Mouse (Mus musculus) large intestine, adult 2 months (tissue): Measurements from ENCODE around the gene Scn3b. TPM values are rescaled to one million over a fixed set of nuclear protein-coding genes. Genes with fewer than 3 reads are reported as not detected.
A peak's percentile ranks its signal among the peaks of the same experiment; 100 is the strongest.

Experiments
- DNase-seq: peaks from one replicate; pipeline ENCODE4 v3.0.0-alpha.2; 2012; ENCODE audit warnings: low read depth, low spot score
- WGBS: fragments of 180-500 bp; shearing (Covaris S2); methylation state at CpG from one replicate; pipeline ENCODE4 v1.1.7; 2018; 5-methylcytosine and 5-hydroxymethylcytosine counted together
- polyA plus RNA-seq: library from polyadenylated mRNA; depleted of rRNA; stranded (reverse); fragments of >200 nt; gene quantifications from 2 replicates; pipeline ENCODE4 v1.2.3, GENCODE M21; 2012; rRNA removed

Gene Scn3b
- polyA plus RNA-seq: 0.26 and 0.27 TPM in 2 replicates

DNA sequence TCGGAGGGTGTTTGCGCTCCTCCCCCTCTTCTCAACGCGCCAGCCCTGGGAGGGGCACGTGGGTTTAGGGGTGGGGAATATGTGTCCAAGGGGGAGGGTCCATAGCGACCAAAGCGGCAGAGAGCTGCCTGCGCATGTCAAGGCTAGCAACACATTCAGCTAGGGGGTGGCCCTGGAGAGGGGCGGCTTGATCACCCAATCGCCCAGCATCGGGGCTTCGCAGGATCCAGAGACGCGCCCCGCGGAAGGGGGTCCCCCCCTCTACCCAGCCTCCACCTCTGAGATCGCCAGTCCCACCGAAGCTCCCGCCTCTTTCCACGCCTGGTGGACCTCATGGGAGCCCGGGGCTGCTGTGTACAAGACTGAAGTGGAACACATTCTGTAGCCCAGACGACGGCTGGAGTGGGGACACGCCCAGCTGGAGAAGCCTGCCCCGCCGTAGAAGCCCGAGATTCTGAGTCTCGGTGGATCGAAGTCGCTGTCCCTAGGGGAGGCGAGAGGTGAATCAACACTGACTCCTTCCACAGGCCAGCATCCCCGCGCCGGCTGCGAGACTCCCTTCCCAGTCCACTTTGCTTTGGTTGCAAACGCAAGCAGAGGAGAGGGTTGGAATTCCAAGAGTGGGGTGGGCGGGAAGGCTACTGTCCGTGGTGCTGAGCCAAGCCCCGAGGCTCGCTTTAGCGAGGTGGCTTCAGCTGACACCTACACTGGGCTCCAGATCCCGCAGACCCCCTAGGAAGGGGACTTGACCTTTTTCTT is at the start of gene Scn3b:
Gene Scn3b (plus strand): TSS at position 115 of the 759 bp plus-strand sequence.
- under 1% methylated on average over 42 of the region's 42 CpGs for WGBS
- DNase-seq: no peak

DNA sequence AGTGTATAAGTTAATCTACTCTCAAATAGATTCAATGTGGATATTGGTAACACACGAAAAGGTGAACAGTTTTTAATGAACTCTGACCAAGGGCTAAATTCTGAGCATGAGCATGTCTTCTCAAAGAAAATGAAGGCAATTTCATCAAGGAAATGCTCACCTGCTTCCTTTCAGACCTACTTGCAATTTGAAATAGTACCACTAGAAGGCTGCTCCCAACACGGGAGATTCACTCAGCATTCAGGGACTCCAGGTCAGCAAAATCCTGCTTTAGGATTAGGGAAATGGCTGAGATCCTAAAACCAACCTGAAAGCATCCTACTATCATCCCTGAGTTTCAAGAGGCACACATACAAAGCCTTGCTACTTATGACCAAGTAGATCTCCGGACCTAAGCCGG is 44.7 kb upstream of the Scn3b start:
- no peak for DNase-seq
- 62% methylated on average over 4 of the region's 4 CpGs for WGBS

DNA sequence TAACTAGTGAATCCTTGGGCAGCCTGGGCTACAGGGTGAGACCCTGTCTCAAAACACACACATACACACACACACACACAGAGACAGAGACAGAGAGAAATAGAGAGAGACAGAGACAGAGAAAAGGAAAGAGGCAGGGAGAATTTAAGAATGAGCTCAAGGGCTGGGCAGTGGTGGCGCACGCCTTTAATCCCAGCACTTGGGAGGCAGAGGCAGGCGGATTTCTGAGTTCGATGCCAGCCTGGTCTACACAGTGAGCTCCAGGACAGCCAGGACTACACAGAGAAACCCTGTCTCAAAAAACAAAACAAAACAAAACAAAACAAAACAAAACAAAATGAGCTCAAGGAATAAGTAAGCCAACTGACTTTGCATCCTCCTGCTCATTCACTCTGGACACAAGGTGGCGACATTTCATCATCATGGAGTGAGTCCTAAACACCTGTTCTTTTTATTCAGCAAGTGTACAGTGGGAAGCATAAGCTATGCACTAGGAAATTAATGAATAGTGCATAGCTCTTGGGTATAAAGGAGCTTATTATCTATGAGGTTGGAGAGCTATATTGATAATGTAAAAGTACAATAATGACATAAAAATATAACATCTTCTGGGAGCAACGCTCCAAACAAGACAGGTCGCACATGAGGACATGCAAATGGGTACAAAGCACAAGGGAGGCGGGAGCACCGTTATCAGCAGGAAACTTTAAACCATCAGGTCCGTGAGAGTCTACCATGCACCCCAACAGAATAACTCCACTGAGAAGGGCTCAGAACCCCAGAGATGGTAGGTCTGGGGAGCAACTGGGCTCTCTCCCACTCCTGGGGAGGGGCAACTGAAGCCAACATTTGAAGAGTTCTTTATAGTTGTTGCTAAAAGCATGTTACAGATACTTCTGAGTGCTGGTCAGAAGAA is 40.9 kb upstream of the Scn3b start:
- DNase-seq: peak; percentile 73
- 64% methylated on average over 10 of the region's 10 CpGs for WGBS

DNA sequence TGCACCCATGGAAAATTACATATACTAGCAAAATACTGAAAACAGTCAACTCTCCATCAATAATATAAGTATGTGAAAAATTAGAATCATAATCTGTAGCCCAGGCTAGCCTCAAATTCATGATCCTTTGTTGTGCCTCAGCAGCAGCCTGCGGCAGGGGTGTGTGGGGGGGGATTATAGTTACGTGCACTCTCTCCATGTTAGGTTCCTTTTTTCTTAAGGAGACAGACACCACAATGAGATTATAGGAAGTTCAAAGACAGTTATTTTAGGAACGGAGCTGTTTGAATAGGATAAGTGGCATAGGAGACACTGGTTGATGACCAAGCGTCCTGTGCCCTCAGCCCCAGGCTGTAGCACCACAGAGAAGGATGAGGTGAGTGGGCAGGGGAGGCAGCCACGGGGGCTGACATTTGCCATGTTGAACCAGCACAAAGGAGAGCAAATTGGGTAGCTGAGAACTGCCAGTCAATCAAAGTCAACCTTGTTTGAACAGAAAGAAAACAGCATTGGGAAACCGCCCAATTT is 40.1 kb upstream of the Scn3b start:
- DNase-seq: no peak
- 59% methylated on average over 6 of the region's 6 CpGs for WGBS

DNA sequence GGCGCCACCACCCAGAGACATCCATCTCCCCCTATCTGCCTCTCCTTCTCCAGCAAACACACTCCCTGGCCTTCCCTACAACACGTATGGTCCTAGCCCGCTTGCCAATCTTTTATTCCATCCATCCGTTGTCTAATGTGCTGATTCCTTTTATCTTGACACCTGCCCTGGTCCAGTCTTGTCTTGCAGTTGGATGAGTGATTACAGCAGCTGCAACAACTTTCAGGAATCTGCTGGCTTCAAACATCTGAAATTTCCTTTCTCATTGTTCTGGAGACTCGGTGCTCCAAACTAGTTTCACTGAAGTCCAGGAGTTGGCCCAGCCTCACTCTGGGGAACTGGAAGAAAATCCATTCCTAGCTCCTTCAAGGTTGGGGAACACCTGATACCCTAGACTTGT is 39.5 kb upstream of the Scn3b start:
- 71% methylated on average over 5 of the region's 5 CpGs for WGBS
- no peak for DNase-seq

DNA sequence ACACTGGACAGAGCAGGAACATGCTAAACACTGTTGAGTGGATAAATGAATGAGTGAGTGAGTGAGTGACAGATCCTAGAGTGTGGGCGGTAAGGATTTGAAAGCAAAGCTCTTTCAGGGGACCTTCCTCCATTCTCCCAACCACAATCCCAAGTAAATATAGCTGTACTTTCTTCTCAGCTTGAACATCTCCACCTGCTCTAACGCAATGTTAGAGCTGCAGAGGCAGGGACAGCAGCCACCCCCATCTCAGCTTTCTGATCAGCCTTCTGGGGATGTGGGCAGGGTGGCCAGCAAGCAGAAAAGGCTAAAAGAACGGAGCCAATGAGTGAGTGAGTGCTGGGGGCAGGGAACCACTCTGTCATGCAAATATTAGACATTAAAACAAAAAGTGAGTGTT is 38.0 kb upstream of the Scn3b start:
- WGBS: 74% methylated on average over 3 of the region's 3 CpGs
- DNase-seq: no peak

DNA sequence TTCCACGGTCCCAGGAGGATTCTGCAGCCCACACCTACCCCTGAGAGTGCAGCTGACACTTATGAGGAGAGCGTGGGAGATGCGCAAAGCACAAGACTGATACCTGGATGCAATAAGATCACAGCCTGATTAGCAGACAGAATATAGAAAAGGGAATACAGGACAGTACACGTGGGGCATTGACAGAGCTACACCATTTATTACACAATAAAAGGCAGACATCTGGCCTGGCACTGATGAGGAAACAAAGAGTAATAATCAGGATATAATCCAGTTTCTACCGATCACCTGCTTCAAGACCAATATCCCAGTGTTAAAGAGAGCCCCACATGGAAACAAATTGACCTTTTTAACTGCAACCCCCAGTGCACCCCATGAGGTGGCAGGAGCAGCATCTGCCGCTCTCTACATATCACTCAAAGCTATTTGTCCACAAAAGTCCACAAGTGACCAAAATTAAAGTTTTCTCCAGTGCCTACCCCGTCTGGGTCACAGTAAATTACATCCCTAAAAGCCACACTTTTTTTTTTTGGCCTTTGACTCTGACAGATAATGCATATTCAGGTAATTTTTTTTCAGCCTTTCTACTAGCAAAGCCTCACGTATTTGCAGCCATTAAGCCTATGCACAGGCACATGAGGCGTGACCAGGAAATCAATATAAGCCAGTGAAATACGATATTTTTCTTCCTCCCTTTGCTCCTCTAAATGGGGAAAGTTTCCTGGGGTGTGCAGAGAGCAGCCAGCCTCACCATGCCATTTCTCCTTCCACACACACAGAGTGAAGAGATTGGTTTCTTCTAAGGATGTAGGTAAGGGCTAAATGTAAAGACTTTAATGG is 34.6 kb upstream of the Scn3b start:
- no peak for DNase-seq
- WGBS: 47% methylated on average over 10 of the region's 10 CpGs

DNA sequence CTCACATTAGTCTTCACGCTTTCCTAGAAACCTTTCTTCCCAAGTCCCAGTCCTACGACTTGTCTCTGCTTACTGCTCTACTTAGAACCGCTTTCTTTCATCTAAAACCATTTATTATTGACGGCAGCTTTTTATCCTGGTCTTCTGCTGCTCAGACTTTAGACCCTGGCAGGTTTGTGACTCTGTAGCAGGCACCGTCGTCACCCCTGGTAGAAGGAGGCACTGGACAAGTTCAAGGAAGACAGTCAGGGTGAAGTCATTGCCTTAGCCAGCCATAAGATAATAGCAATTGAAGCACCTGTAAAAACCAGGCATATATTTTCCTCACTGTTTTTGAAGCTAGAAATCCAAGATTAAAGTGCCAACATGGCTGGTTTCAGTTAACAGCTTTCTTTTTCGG is 33.8 kb upstream of the Scn3b start:
- WGBS: 71% methylated on average over 7 of the region's 7 CpGs
- no peak for DNase-seq

DNA sequence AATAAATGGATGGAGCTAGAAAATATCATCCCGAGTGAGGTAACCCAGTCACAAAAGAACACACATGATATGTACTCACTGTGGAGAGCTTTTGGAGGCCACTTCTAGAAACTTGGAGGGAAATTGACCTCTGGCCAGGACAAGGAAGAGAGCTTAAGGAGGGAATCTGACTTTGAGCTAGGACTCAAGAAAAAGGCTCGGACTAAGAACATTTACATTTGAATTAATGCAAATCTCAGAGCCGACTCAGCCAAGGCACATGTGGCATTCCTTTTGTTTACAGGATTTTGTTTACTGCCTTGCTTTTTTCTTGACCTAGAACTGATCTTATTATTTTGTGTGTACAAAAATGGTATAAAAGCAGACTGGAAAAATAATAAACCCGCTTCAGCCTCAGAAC is 29.3 kb upstream of the Scn3b start:
- no peak for DNase-seq
- 65% methylated on average over 4 of the region's 4 CpGs for WGBS

DNA sequence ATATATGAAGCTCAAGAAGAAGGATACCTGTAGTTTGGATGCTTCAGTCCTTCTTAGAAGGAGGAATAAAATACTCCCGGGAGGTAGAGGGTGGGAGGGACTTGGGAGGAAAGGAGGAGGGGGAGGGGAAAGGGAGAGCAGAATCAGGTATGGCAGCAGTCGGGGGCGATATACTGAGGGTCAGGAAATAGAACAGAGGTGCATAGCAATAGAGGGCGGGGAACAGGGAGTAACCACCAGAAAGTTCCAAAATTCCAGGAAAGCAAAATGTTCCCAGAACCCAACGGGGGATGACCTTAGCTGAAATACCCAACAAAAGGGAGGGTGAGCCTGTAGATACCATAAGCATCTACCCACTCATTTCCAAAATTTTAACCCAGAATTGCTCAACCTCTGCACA is 28.7 kb upstream of the Scn3b start:
- no peak for DNase-seq
- WGBS: 59% methylated on average over 5 of the region's 5 CpGs

DNA sequence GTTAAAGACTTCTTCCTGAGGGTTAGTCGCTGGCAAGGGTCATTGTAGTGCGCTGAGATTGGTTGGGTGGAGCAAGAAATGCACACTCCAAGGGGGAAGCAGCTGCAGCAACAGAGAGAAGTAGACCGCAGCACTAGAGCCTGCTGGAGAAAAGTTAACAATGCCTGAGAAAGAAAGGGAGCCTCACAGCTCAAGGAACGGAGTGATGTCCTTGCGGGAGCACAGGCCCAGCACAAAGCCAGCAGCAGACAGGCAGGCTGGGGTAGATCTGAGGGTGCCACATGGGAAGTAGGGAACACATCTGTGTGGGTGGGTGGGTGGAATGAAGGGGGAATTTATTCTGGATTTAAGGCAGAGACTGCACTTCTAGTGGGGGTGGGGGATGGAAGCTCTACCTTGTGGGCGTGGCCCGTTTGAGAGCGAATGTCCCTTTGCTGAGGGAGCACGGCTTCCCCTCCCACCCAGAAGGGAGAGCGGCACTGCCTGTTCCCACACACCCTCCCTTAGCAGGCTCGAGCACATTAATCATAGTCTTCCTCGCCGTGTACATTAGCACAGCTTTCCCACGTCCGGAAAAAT is 27.7 kb upstream of the Scn3b start:
- no peak for DNase-seq
- WGBS: 10% methylated on average over 15 of the region's 15 CpGs

DNA sequence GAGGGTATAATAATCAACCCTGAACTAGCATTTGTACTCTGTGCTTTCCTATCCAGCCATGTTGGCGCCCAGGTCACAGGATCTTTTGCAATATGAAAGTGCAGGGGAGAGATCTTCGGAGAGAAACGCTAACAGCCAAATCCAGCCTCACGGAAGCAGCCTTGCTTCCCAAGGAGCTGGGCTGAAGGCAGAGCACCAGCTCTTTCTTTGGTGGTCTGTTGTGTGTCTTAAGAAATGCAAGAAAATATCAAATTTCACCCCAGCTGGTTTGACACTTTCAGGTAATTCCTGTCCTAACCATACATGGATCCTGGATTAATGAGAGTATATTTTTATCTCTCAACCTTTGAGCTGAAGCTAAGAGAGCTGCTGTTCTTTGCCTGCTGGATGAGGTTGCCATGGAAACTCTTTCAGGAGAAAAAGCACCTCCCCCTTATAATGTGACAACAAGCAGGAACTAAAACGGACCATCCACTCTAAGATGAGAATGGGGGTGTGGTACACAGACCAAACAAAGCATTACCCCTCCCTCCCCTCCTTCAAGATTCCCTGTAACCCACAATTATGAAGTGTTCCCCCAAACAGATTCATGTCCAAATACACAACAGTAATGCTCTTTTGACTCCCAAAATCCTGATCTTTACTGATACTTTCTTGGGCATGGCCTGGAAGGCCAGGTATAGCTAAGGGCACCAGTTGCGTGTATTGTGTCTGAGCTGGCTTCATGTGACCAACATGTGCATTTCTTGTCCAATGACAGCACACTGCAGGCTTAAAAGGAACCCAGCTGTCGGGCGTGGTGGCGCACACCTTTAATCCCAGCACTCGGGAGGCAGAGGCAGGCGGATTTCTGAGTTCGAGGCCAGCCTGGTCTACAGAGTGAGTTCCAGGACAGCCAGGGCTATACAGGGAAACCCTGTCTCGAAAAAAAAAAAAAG is 26.8 kb upstream of the Scn3b start:
- WGBS: 56% methylated on average over 13 of the region's 13 CpGs
- DNase-seq: no peak

DNA sequence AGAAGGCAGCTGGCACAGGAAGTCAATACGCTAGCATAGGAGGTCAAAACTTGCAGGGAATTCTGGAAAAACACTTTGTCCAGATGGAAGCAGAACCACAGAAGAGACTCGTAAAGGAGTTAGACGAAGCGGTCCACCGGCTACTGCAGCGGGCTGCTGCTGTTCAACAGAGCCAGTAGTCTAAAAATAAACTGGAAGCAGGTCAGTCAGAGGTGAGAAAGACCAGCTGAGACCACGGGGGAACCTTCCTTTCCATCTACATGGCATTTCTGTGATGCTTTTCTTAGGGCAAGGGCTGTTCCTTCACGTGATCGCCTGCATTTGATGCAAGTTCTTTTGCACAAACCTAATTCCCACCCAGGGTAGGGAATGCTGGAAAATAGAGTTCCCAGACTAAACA is 23.6 kb upstream of the Scn3b start:
- 53% methylated on average over 9 of the region's 9 CpGs for WGBS

DNA sequence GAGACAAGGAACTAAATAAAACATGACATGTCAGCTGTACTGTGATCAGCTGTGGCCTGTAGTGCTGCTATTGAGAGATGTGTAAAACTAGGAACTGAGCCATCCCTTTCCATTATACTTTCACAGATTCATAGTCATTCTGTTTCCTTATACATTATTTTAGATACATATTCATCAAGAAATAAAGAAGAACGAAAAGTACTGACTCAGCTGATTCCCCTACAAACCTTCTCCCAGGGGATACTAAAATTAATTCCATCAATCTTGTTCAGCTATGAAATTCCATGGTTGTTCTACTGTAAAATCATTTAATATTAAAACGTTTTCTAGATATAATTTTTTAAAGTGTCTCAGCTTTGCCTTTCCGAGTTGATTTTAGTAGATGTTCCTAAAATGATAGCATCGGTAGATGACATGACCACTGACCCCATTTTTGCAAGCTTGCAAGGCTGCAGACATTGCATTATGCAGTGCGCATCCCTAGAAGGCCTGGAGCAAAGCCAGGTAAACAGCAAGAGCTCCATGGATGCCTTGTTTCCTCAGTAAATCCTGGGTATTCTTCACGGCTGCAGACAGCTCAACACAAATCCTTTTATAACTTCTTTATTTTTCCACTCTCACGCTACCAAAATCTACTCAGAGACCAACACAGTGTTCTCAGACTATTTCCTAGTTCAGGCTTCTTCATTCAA is 22.9 kb upstream of the Scn3b start:
- DNase-seq: no peak
- 74% methylated on average over 7 of the region's 7 CpGs for WGBS

More for the DNA sequence above, 23.6 kb upstream of the Scn3b start:
- no peak for DNase-seq

DNA sequence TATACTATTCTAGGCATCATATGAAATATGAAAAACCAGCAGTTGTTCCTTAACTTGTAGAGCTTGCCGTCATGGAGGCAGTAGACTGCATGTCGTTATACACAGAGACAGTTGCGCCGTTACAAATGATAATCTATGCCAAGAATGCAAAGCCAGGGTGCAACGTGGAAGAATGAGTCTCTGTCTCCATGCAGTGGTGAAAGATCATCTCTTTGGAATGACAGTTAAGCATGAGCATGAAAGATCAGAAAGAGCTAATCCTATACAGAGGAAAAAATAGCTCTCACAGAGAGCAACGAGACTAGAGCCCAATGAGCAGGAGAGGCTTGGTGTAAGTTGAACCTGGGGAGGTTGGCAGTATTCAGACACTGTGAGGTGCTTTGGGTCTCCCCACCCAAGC is 22.3 kb upstream of the Scn3b start:
- 78% methylated on average over 6 of the region's 6 CpGs for WGBS
- no peak for DNase-seq

DNA sequence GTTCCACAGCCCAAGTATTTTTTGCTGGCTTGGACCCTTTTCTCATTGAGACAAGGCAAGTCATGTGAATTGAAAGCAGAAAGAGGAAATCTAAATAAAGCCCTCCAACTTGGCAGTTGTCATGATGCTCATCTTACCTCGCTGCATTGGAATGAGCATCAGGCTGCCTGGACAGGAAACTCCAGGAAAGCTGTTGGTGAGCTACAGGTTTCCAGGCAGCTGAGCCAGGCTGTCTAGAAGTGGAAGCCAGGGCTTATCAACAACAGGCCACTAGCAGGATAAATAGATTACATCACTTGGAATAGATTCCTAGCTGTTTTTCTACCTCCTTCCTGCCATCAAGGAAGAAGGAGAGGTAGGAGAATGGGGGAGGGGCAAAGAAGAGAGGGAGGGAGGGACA is 19.9 kb upstream of the Scn3b start:
- DNase-seq: no peak
- 82% methylated on average over 1 of the region's 1 CpGs for WGBS

DNA sequence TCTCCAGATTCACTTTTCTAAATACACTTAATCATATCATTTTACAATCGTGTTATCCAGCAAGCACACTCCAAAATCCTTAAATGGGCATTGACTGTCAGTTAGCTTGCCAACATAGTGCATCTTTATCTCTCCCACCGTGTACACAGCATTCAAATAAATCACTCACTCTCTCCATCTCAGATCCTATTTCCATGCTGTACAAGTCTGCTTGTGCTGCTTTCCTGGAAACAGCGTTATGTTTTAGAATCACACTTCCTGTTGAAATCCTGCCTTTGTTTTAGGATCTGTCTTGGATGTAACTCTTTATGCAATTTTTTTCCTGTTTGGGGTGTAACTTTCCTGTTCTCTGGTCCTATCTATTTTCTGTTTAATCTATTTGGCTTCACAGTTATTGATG is 16.6 kb upstream of the Scn3b start:
- DNase-seq: no peak
- WGBS: 40% methylated on average over 3 of the region's 3 CpGs

DNA sequence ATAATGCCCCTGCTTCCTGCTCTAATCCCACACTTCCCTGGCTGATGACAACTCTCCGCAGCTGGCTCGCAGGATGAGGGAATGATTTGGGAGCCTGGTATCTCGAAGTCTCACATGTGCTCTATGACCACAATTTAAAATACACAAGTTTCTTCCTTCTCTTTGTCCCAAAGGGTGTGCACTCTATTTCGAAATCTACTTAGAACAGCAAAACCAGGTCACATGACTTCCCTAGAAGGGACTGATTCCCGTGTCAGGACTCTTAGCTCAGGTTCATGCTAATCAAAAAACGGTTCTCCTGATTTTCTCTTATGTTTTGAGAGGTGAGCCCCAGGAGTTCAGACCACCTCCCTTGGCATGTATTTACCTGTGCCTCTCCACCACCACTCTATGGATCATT is 5.1 kb upstream of the Scn3b start:
- DNase-seq: no peak

More for the DNA sequence above, 5.1 kb upstream of the Scn3b start:
- WGBS: 41% methylated on average over 6 of the region's 6 CpGs
